Mouse (Mus musculus): ENCODE results near the gene Rab11fip4. TPM values are rescaled to one million over a fixed set of nuclear protein-coding genes. Genes with fewer than 3 reads are reported as not detected.

Rab11fip4 gene
- polyA plus RNA-seq, 2 experiments from 2014 or later: 11.0 to 11.5 TPM

GRCm38 (mm10) chr11:79615871-79616270 is 24.9 kb downstream of the Rab11fip4 start:
- no peak for ATAC-seq

GRCm38 (mm10) chr11:79617991-79618390 is 27.0 kb downstream of the Rab11fip4 start:
- ATAC-seq: no peak

GRCm38 (mm10) chr11:79623029-79623428 is 32.0 kb downstream of the Rab11fip4 start:
- peak; percentile 90 for ATAC-seq

GRCm38 (mm10) chr11:79624801-79625302 is 33.8 kb downstream of the Rab11fip4 start:
- peak; percentile 60 for ATAC-seq

- peak; percentile 63 for ATAC-seq
Observed at GRCm38 (mm10) chr11:79628716-79629115, 37.7 kb downstream of the Rab11fip4 start.

GRCm38 (mm10) chr11:79629752-79630374 is 38.9 kb downstream of the Rab11fip4 start:
- no peak for ATAC-seq

GRCm38 (mm10) chr11:79630521-79630920 is 39.5 kb downstream of the Rab11fip4 start:
- ATAC-seq: no peak

- no peak for ATAC-seq
Observed at GRCm38 (mm10) chr11:79633366-79633765, 42.4 kb downstream of the Rab11fip4 start.

- no peak for ATAC-seq
Observed at GRCm38 (mm10) chr11:79635661-79636449, 44.8 kb downstream of the Rab11fip4 start.

GRCm38 (mm10) chr11:79636481-79636880 is 45.5 kb downstream of the Rab11fip4 start:
- ATAC-seq: no peak

- no peak for ATAC-seq
Observed at GRCm38 (mm10) chr11:79638691-79639090, 47.7 kb downstream of the Rab11fip4 start.

- peak; percentile 90 for ATAC-seq
Observed at GRCm38 (mm10) chr11:79640940-79641733, 50.1 kb downstream of the Rab11fip4 start.

GRCm38 (mm10) chr11:79643730-79644129 is 52.7 kb downstream of the Rab11fip4 start:
- no peak for ATAC-seq

- ATAC-seq: no peak
Observed at GRCm38 (mm10) chr11:79644717-79645191, 53.7 kb downstream of the Rab11fip4 start.

- ATAC-seq: no peak
Observed at GRCm38 (mm10) chr11:79646026-79646425, 55.0 kb downstream of the Rab11fip4 start.

GRCm38 (mm10) chr11:79646467-79647070 is 55.6 kb downstream of the Rab11fip4 start:
- ATAC-seq: no peak

- no peak for ATAC-seq
Observed at GRCm38 (mm10) chr11:79647071-79647501, 56.1 kb downstream of the Rab11fip4 start.

- ATAC-seq: no peak
Observed at GRCm38 (mm10) chr11:79650359-79650835, 59.4 kb downstream of the Rab11fip4 start.

- no peak for ATAC-seq
Observed at GRCm38 (mm10) chr11:79652257-79652656, 61.2 kb downstream of the Rab11fip4 start.

- peak; percentile 25 for ATAC-seq
Observed at GRCm38 (mm10) chr11:79652921-79653575, 62.0 kb downstream of the Rab11fip4 start.

- ATAC-seq: no peak
Observed at GRCm38 (mm10) chr11:79654407-79654831, 63.4 kb downstream of the Rab11fip4 start.

- no peak for ATAC-seq
Observed at GRCm38 (mm10) chr11:79655592-79655991, 64.6 kb downstream of the Rab11fip4 start.

Data from activated CD4-positive, CD25-positive, alpha-beta regulatory T cell, adult 4 months (primary cell).